Mouse (Mus musculus) ovary, postnatal 36 days (tissue): ENCODE measurements at regions not wholly inside any gene's neighbourhood (a gene's known extent, or its start where the extent isn't known, plus 50 kb on each side); places are given as distances from the start of the nearest gene placed in this dataset.
"Not testable (repeated sequence)": the region's sequence is repeated elsewhere in the genome, so short reads cannot be mapped to it uniquely, and the experiment has no call there.

Experiments used
- DNase-seq: peaks from one replicate; pipeline ENCODE4 v3.0.0; 2022; ENCODE audit warnings: low spot score, mixed read lengths

DNA sequence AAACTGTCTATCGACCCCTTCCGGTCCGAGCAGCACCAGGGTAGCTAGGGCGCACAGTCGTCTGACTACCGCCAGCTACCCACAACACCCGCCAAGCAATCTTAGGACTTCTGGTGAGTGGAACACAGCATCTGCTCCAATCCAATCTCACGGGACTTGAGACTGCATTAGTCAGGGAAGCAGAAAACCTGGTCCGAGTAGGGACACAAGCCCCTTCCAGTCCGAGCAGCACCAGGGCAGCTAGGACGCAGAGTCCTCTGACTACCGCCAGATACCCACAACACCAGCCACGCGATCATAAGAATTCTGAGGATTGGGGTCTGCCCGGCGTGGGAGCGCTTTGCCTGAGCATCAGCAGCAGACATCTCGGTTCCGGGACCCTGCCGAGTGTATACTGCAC is 79.6 kb downstream of the Gm10715 start:
- not testable (repeated sequence) for DNase-seq

DNA sequence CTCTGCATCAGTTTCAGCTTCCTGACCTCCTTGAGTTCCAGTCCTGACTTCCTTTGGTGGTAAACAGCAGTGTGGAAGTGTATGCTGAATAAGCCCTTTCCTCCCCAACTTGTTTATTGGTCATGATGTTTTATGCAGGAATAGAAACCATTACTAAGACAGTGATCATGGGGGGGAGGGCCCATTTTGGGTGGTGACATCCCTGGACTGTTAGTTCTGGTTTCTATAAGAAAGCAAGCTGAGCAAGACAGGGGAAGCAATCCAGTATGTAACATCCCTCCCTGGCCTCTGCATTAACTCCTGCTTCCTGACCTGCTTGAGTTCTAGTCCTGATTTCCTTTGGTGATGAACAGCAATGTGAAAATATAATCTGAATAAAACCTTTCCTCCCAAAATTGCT is 124.5 kb downstream of the Gm10715 start:
- no peak for DNase-seq

GRCm38 (mm10) chr9:3184343-3184742 is 147.7 kb downstream of the Gm10715 start:
- DNase-seq: no peak

GRCm38 (mm10) chr9:3199151-3200018 is 135.6 kb upstream of the Alkbh8 start:
- peak; percentile 39 for DNase-seq

- DNase-seq: not testable (repeated sequence)
Observed at GRCm38 (mm10) chr9:3200019-3200347, 135.0 kb upstream of the Alkbh8 start.

DNA sequence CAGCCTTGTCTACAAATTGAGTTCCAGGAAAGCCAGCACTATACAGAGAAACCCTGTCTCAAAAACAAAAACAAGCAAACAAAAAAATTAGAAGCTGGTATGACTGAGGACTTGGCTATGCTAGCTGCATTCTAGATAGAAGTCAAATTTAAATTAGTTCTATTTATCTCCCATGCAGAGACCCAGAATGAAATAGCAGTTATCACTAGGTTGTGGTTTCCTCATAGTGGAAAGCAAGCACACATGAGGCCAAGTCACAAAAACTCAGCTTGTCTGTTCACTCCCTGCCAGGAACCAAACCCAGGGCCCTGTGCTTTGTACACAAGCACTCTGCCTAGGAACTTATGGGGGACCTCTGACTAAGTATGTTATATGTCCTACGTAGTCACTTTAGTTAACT is 126.8 kb upstream of the Alkbh8 start:
- not testable (repeated sequence) for DNase-seq

DNA sequence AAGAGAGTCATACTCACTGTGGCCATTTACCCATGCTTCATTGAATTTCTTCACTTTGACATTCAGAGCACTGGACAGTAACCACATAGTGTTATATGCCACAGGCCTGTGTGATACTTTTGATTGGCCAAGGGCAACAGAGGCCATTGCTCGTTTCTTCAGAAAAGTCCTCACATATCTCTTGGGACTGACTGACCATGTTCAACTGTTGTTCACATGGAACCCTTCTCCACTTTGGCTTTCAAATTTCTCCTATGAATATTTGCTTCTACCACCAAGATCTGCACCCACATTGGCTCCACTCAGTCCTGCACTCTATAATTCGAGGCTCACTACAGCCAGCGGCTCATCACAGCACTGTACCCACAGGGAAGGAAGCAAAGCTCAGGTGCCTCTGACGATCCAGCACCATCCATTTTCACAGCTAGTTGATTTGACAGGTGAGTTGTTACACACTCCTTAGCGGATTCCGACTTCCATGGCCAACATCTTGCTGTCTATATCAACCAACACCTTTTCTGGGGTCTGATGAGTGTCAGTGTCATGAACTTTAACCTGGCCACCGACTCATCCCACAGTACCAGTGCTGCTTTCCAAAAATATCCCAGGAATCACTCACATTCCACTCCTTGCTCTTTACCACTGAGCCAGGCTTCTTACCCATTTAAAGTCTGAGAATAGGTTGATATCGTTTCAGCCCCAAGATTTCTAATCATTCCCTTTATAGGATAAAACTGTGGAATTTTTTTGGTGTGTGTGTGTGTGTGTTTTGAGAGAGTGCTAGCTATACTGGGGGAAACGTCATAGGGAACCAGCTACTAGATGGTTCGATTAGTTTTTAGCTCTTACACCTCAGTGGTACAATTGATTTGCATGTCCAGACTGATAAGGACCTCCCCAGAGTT is 76.3 kb upstream of the Alkbh8 start:
- DNase-seq: peak; percentile 16

GRCm38 (mm10) chr9:3260181-3260580 is 74.8 kb upstream of the Alkbh8 start:
- no peak for DNase-seq

DNA sequence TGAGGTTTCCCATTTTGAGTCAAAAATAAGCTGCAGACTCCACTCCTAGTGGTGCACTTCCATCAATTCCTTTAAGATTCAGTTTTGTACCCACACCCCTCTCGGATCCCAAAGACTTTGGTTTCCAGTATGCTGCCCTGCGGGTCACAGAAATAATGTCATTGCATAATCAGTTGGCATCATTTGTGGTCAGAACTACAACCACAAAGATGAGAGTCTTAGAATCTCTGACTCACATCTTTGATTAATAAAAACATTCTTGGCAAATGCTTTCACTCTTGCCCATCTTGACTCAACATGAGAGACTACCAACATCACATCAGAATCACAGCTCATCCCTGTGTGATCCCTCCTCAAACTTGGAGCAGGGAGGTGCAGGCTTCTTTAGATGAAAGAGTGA is 74.1 kb upstream of the Alkbh8 start:
- no peak for DNase-seq

DNA sequence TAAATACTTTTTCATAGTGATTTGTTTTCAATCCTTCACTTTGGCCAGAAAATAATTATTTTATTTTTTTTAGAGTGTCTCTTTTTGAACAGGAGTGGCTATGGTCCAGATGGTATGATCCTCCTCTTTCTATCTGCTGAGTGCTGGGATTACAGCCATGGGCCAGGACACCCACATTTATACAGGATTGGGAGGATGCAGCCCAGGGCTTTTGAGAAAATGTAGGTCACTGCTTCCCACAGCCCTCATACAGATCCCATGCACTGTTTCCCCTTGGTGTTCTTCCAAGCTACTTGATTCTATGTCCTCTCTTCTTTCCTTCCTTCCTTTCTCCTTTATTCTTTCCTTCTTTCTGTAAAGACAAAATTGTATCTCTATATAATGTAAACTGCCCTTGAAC is 70.5 kb upstream of the Alkbh8 start:
- no peak for DNase-seq

- DNase-seq: not testable (repeated sequence)
Observed at GRCm38 (mm10) chr9:3280496-3280895, 54.4 kb upstream of the Alkbh8 start.

- not testable (repeated sequence) for DNase-seq
Observed at GRCm38 (mm10) chr9:3281906-3282305, 53.0 kb upstream of the Alkbh8 start.

DNA sequence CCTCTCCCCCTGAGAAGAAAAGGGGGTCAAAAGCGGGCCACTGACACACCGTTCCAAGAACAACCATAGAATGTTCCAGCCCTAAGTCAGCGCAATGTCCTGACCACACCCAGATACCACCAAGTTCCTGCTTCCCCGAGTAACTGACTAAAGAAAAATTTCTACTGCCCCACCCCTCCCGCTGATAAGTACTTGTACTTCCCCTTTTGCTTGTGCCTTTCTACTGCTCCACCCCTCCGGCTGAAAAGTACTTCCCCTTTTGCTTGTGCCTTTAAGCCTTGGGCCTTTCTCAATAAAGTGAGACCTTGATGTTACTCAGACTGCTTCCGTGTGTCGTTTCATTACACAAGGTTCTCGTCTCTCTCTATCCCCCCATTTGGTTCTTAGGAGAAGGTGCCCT is 51.6 kb upstream of the Alkbh8 start:
- not testable (repeated sequence) for DNase-seq
